Mouse (Mus musculus) adrenal gland, postnatal 10 days (tissue): ENCODE measurements at regions not wholly inside any gene's neighbourhood (a gene's known extent, or its start where the extent isn't known, plus 50 kb on each side); places are given as distances from the start of the nearest gene placed in this dataset.

ENCODE experiments used
- DNase-seq: peaks from one replicate; pipeline ENCODE4 v3.0.0; 2021; ENCODE audit warnings: mixed read lengths

DNA sequence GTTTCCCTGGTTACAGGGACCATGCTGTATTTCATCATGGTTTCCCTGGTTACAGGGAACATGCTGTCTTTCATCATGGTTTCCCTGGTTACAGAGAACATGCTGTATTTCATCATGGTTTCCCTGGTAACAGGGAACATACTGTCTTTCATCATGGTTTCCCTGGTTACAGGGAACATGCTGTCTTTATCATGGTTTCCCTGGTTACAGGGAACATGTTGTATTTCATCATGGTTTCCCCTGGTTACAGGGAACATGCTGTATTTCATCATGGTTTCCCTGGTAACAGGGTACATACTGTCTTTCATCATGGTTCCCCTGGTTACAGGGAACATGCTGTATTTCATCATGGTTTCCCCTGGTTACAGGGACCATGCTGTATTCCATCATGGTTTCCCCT lies 1579.5 kb downstream of the 4930444P10Rik start:
- no peak for DNase-seq

DNA sequence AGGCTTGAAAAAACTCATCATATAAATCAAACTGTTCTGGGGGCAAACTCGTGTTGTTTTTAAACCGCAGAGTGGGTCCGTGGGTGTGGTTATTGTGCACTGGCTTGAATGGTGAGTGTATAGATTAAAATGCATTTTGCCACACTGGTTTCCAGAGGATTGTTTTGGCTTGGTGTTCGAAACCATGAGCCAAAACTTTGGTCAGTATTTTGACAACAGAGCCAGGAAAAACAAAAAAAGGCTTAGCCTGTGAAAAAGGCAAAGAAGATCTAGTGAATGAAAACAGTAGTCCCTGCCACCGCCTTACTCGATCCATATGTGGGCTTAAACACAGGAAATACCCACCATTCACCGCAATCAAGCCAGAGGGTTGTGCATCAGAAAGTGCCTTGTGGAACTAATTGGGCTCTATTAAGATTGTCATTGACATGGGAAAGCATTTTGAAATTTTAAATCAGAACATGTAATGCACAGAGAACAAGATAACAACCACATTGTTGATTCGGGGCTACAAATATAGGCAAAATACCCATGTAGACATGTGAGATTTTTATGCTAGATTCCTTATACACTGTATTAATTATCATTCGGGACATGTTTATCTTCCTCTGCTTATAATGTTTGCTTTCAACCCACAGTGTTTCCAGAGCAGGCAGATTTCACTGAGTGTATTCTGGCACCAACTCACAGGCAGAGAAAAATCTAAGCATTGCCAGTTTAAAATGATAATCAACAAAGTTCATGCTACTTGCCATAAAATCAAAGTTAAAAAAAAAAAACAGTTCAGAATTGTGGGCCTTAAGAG lies 1580.4 kb downstream of the 4930444P10Rik start:
- DNase-seq = no peak

DNA sequence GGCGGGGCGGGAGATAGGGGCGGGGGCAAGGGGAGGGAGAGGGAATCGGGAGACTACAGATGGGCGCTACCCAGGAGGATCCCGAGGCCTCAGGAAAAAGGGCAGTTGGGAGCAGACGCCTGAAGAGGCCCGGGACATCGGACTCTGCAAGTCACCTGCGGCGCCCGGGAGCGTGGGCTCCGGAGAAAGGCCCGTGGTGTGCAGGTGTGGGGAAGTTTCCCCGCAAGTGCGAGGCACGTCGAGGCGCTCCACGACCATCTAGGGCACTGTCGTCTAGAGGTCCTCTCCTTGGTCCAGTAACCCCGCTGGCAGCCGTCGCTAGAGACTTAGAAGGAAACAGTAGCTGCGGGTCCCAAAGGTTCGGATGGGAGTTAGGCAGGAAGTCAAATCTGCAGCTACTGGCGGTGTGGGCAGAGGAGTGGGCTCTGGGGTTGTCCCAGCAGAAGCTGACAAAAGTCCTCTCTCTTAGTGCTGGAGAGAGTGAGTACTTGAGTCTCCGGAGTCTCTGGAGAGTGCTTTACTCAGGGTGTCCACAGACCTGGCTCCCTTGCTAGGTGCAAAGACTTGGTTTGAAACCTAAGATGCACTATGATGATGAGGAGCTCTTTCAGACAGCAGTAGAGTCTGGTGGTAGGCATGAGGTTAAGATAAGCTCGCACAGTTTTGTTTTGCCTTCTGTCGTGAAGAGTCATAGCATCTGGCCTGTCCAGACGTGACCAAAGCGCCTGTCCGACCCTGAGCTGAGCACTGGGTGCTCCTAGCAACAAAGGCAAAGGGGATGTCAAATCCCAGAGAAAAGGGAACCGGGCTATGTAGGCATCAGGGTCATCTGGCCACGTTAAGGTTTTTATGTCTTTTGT lies 1586.1 kb downstream of the 4930444P10Rik start:
- no peak for DNase-seq

DNA sequence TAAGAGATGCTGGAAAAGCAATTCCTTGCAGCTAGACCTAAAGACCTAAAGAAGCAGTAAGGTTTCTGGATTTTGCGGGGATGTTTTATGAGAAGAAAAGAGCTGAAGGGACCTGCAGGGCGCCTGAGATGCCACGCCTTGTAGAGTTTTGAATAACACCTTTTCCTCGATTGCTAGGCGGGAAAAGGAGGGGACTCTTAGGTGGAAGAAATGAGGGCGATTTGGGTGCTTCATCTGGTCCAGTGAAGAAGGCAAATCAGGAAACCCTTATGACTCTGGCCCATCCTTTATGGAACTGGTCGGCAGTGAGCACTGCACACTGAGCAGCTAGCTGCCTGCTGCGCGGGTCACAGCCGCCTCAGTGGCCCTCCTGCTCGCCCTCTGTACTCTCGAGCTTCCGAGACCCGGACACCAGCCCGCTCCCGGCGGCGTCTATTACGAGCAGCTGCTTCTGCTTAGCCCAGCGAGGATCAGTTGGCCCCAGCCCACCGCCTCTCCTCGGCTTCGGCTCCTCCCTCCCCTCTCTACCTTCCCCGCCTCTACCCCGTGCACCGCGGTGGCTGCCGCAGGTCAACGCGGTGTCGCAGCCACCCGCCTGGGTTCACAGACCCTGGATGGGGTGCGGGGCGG lies 1586.8 kb downstream of the 4930444P10Rik start:
- peak; percentile 44 for DNase-seq

DNA sequence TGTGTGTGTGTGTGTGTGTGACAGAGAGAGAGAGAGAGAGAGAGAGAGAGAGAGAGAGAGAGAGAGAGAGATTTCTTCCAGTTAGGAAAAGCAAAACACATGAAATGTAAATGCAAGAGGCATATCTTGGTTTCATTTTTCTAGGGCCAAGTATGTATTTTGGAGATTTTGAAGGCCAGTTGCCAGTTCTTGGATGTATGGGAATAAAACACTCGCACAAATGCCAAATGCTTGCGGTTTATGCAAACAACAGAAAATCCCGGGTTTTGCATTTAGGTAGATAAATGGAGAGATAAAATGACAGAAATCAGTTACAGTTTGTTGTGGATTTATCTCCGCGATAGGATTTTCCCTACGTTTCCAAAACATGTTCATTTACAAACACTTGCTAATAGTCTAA lies 1587.4 kb downstream of the 4930444P10Rik start:
- DNase-seq = no peak

DNA sequence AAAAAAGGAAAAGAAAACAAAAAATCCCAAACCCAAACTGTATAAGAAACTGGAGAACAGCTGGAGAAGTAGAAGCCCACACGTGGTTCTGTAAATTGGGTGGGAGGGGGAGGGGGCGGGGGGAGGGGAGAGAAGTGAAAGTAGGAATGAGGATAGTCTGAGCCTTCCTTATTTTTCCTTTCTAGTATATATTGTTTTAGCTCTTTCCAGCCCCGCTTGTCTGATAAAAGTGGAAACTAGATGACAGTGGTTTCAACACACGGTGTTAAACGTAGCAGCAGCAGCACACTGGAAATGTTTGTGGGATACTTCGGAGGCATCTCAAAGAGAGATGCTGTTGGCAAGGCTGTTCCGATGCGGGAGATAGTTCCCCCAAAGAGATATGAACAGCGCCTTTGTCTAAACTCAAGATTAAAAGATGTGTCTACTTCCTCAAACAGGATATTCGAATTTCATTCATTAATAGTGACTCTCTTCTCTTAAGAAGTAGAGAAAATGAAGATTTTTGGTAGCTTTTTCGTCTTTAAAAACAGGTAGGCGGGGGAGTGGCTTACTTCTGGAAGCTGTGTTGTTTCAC lies 1588.3 kb downstream of the 4930444P10Rik start:
- DNase-seq = no peak

DNA sequence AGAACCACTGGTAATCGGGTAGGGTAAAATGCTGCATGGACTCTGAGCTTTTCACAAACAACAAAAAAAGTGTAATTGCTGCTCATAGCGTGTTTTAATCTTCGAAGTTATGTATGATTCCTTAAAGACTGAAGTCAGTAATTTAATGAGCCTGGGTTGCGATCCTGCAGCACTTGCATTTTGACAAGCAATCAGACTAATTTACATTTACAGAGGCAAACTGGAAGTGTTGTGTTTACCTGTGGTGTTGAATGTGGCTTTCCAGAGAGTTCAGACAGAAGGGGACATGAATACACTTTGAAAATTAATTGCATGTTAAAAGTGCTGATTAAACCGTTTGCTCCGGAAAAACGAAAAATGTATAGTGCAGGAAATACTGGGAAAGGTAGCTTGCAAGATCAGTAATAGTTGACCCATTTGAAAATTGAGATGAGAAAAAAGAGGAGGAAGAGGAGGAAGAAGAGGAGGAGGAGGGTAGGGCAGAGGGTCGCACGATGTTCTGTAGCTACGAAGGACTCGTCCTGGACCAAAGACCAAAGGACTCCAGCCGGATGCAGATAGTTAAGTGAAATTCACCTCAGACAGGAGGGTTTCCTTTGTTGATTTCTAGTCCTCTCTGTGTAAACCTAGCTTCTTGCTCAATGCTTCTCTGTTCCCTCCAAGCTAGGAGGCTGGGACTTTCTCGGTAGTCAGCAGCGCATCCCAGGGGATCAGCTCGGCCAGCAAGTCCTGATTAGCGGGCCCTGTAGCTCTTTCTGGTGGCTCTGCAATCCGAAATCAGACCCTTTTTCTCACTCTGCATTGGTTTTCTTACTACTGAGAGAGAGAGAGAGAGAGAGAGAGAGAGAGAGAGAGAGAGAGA lies 1589.0 kb downstream of the 4930444P10Rik start:
- peak; percentile 41 for DNase-seq

DNA sequence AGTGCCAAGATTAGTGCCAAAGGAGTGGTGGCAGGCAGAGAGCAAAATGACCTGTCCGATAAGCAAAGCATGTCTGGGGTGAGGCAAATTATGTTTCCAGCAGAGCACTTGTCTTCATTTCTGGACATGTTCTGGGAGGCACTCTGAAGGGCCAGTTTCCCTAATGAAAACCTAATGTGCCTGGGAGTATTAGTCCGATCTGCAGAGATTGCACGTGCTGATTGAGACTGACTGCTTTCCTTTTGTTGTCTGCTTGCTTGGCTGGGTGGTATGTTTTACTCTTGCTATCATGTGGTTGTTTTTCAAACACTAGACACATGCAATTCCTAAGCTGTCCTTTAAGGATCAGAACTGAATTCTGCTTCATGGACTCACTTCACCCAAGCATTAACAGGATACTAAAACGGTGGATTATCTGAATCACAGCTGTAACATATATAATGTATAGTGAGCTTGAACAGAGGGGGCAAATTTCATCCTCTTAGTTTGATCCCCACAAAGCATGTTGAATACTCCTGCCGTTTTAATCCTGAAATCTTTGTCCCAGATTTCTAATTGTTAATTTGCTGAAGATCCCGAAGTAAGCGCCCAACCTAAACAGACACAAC lies 1589.8 kb downstream of the 4930444P10Rik start:
- DNase-seq = no peak

DNA sequence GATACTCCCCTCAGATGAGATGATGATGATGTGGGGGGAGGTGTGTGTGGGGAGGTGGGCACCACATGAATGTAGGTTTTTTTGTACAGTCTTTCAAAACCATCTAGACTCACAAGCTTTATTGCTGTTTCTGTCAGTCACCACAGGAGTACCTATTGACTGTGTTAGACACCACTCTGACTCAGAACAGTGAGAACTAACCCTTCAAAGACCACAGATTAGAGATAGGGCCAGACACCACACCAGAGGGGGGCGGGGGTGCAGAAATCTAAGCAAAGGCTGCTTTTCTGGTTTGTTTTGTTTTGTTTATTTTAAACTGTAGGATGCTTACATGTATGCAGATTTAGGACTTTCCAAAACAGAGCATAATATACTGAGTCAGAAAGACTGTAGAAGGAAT lies 1594.0 kb downstream of the 4930444P10Rik start:
- no peak for DNase-seq

DNA sequence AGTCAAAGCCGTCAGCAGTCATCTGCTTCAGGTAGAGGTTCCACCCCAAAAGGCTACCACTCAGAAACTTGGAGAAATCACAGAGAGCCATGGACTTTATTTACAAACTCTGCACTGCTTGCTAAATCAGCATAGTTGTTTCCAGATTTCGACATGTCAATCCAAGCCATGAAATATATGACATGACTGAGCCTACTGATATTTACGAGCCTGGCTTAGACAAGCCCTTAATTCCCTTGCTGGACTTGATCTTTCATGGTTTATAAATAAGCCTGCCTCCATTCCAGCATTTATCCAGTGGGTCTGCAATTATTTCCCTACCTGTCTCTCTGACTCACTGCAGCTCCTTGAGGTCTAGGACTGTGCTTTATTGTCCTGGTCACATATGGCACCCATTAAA lies 1603.1 kb downstream of the 4930444P10Rik start:
- no peak for DNase-seq

DNA sequence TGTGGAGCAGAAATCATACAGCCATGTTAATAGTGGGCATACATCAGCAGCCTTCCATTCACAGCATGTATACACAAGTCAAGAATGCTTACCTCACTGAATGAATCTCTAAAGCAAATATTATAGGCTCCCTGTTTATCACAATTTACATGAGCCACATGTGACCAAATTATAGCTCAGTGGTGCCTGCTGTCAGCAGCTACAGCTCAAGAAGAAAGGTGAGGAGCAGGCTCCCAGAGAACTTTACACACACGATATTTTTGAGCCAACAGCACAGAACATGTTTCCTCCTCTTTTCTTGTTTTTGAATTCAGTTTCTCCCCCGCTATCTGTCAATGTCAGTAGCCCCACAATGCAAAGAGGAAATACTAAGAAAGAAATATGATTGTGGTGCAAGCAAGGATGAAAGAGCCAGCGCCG lies 1605.4 kb downstream of the 4930444P10Rik start:
- no peak for DNase-seq

DNA sequence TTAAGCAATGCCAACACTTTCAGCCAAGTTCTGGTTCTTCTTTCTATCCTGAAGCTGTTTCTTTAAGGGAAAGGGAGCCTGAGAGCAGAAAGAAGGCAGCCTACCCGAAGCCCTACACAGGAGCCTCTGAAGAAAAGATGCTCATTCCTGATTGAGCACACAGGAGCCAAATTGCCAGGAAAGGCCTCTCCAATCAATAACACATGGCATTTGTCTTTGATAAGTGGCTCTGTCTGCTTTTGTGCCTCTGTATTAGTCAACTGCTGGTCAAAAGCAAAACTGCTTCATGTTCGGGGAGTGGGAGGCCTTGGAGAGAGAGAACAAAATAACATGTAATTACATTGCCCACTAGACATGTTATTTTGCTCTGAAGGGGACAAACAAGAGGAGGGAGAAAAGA lies 1607.4 kb downstream of the 4930444P10Rik start:
- no peak for DNase-seq

DNA sequence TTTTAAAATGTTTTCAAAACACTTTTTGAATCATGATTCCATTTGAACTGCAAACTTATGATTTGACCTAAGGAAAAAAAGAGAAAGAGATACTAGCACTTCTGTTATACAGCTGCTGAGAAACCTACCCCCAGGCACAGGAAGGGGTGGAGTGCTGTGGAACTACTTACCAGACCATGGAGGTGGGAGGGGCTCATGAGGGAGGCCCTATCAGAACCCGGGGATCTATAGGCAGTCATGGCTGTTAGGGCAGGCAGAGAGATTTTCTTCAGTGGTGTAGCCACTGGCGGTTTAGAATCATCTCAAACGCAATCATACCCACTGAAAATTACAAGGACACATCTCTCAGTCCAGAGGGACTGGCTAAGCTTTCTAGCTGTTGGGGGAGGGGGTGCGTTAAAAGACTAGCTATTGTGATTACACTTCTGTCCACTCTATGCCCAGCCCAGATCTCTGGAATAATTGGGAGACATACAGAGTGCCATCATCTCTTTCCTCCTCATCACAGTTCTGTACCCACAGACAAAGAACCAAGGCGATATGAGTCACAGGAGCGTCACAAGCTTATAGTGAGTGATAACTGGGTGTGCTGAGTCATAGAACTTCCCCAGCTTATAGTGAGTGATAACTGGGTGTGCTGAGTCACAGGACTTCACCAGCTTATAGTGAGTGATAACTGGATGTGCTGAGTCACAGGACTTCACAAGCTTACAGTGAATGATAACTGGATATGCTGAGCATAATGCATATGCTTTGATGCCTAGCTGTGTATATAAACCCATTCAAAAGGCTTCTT lies 1608.8 kb downstream of the 4930444P10Rik start:
- peak; percentile 28 for DNase-seq

DNA sequence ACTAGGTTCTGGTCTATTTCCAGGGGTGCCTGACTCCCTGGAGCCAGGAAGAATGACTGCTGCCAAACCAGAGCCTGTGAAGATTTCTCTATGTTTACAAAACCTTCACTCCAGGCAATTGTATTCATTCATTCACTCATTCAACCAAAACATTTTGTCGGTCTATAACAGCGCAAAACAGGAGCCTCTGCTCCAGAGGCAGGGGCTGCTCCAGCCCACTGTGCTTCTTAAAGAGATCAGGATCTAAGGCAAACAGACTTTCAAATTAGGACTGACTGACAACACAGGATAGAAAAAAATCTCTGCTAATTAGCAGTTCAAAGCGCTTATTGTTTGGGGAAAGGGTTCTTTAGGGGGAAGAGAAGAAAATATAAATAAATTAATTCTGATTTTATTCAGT lies 1620.8 kb downstream of the 4930444P10Rik start:
- DNase-seq = no peak

DNA sequence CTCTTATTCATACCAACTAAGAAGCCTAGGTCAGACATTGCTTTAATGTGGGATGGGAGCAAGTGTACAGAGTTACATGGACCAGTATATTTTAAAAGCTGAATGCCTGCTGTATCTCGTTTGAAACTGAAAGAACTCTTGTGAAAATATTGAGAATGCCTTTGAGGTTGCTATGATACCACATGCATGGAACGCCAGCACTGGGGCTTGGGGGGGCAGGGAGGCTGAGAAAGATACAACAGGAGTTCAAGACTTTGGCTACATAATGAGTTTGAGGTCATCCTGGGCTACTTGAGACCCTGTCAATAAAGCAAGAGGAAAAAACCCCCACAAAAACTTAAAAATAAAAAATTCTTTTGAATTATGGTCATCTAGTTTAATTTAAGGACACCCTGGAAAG lies 1621.6 kb downstream of the 4930444P10Rik start:
- no peak for DNase-seq

DNA sequence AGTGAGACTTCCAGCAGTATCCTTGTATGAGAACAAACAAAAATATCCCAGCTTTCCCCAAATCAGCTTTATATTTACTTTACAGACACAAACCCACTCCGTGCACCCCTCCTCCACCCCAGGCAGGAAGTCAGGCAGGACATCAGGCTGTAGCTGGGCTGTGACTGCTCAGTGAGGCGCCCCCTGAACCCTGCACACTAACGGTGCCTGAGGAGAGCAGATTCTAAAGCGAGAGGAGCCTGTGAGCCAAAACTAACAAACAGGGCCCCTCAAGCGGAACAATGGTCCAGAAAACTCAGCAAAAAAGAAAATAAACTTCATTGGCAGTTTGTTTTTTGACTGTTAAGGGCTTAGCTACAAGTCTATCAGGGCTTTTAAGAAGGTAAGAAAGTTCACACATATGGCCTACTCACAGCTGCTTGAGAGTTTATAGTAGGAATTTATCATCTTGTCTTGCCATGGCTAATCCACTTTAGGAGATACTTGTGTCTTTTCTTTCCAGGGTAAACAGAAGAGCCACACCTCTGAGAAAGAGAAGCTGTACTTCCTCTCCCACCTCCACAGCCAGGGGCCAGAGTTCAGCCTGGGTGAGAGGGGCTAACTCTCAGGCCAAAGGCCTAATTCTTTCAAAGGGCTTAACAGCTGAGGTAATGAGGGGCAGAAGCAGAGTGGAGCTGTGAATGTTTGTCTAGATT lies 1628.2 kb downstream of the 4930444P10Rik start:
- DNase-seq = no peak

DNA sequence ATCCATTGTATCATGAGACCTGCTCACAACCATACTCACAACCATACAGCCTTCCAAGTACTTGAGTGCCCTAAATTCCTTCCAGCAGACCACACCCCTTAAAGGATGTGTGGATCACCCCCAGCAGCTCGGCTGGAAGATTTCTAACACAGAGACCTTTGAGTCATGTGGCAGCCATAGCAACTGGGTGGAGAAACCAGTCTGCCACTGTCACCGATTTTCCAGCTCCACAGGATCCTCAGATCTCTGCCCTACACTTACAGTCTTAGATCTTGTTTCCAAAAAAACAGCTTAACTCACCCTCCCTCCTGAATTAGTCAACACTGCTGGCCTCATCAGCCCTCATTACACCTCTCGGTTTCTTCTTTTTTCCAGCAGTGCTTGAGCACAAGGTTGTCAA lies 1630.6 kb downstream of the 4930444P10Rik start:
- DNase-seq = no peak

DNA sequence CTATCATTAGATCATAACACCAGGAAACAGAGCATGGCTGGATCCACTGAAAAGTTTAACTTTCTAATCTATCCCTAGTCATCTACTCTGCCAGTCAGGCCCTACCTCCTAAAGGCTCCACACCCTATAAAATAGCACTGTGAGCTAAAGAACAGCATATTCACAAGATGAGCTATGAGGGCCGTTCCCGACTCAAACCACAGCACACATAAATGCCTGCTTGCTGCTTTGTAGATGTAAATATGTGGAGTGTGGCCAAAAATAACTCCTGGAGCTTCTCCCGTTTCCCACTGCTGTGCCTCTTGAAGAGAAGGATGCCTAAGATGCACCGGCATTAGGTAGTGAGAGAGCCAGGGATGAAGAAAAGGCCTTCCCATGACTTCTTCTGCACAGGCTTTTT lies 1632.3 kb downstream of the 4930444P10Rik start:
- DNase-seq = no peak

DNA sequence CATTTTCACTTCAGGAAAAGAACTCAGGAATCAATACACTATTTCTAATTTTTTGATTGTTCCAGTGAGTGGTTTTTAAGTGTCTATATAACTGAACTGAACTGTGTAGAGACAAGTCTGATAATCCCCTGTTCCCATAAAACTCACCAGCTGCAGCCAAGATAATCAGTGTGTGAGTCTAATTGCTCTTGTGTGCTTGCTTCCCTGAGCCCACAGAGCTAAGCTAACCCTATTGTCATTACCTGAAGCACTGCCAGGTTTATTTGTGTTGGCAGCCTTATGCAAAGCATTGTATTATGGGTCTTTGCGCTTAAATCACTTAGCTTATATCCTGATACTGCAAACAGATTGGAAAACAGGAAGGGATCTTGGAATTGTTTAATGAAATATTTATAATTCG lies 1663.8 kb downstream of the 4930444P10Rik start:
- no peak for DNase-seq

DNA sequence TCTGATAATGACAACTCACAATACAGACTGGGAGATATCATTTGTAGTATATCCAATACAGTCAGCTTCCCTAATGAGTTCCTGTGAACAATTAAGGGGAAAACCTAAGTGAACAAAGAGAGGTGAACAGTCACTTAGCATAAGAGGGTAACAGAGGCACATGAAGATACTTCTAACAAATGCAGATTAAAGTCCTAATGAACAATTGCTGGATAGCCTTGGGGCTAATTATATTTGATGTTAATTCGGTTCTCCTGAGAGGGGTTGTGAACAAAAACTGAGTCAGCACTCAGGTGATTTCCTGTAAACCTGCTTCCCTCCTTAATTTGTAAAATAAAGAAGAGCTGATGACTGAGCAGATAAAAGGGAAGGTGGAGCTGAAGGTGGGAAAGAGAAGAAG lies 1672.1 kb downstream of the 4930444P10Rik start:
- no peak for DNase-seq
